Mouse (Mus musculus) embryonic fibroblast, embryonic 13.5 days (primary cell): ENCODE data around the gene Samd4b.

Experiments used
- CTCF ChIP-seq: IDR thresholded peaks from 2 replicates; pipeline ENCODE4 v1.5.1; 2011; ENCODE audit warnings: mild to moderate bottlenecking, control low read depth, low read length, moderate library complexity, borderline replicate concordance; ENCODE audit not compliant: insufficient read depth
- POLR2A ChIP-seq: IDR thresholded peaks from 2 replicates; pipeline ENCODE4 v1.6.1; 2011; ENCODE audit warnings: low read depth, mild to moderate bottlenecking, control low read depth, low read length, moderate library complexity

GRCm38 (mm10) chr7:28401030-28401429, 196.9 kb downstream of the Samd4b start:
- no peak for TF ChIP-seq CTCF
- TF ChIP-seq POLR2A, result no peak
